ENCODE assay signal across 15 mouse cellular contexts in genomic region chr2:173424875-173425274, GRCm38 (mm10).
DNase-seq lines count a peak whose midpoint lies in the region; TF ChIP-seq lines count a peak whose summit lies in the region.
"Had no signal": no experiment of that assay in that cellular context is flagged by ENCODE, and none has a peak within 500 bp of the region (broad histone marks: within the 10 kb centered on the region; RNA-seq: fewer than 3 reads in every experiment).

No protein-coding gene starts in this region.

- WGBS in heart, adult 2 months: 76% methylated on average over 7 of the region's 7 CpGs
- WGBS in heart, embryonic 10.5 days: 86% methylated on average over 7 of the region's 7 CpGs

- intact Hi-C loops in heart, adult 2 months (cut with DNase I): no loop called here

- peak; percentile 37 to 46 for DNase-seq in heart, adult 2 months
- no peak for DNase-seq in heart, embryonic 10.5 days (ENCODE audit: low spot score)
- peak; percentile 24 for DNase-seq in layer of hippocampus, adult 11-12 months (ENCODE audit: low spot score)
- no peak for DNase-seq in layer of hippocampus, postnatal 25 days (ENCODE audit: extremely low spot score in 1 of 2, low spot score in 1 of 2)
- peak; percentile 59 for DNase-seq in Muller cell, postnatal 12 days (ENCODE audit: inconsistent ontology term)
- DNase-seq in layer of hippocampus, adult 8-10 months (ENCODE audit: low spot score in 2 of 2): peak; percentile 32 to 33
- no peak for DNase-seq in frontal cortex, postnatal 36 days (ENCODE audit: low spot score in 2 of 2)
- DNase-seq: cerebellum, adult 9-10 months; kidney, adult 8-10 months; kidney, postnatal 14 days; lung, adult 2 months; retina, postnatal 1 day had no signal

- no peaks in the 10 kb centered on the region for H3K27me3 ChIP-seq in heart, adult 2 months (ENCODE audit: control insufficient read depth, insufficient read depth, low read length)
- H3K27me3 ChIP-seq in heart, embryonic 10.5 days (ENCODE audit: insufficient read depth, poor library complexity, severe bottlenecking): peaks cover 18% of the 10 kb centered on the region; the same call in 1 of the 2 replicates
- H3K27me3 ChIP-seq: liver, embryonic 12.5 days had no signal

- H3K4me3 ChIP-seq in heart, adult 2 months: no peak overlapping the region
- H3K4me3 ChIP-seq in heart, embryonic 10.5 days: no peak overlapping the region
- H3K4me3 ChIP-seq: limb, embryonic 10.5 days; liver, embryonic 12.5 days had no signal

- H3K9me3 ChIP-seq in heart, embryonic 10.5 days: no peaks in the 10 kb centered on the region
- H3K9me3 ChIP-seq: limb, embryonic 10.5 days; liver, embryonic 12.5 days had no signal

- H3K9ac ChIP-seq in heart, adult 2 months (ENCODE audit: low read depth, low read length): no peak overlapping the region
- H3K9ac ChIP-seq: liver, embryonic 12.5 days had no signal

- TF ChIP-seq POLR2A in heart, adult 2 months (IDR thresholded peaks at IDR 0.05; ENCODE audit: insufficient read depth, low read depth, low read length): no peak

- no peaks in the 10 kb centered on the region for H3K79me2 ChIP-seq in heart, adult 2 months (replicated peaks; ENCODE audit: control insufficient read depth, insufficient read depth, low read length)

- TF ChIP-seq EP300 in heart, adult 2 months (IDR thresholded peaks at IDR 0.05; ENCODE audit: insufficient read depth, low read depth, low read length): no peak

- no peak overlapping the region for H3K27ac ChIP-seq in heart, adult 2 months
- no peak overlapping the region for H3K27ac ChIP-seq in heart, embryonic 10.5 days
- H3K27ac ChIP-seq: limb, embryonic 10.5 days; liver, embryonic 12.5 days; stomach, postnatal 0 days had no signal

- H3K4me1 ChIP-seq in heart, adult 2 months (ENCODE audit: control insufficient read depth, insufficient read depth, low read length): no peaks in the 10 kb centered on the region
- H3K4me1 ChIP-seq in heart, embryonic 10.5 days: peaks cover 16% of the 10 kb centered on the region

- H3K36me3 ChIP-seq in heart, adult 2 months (ENCODE audit: control insufficient read depth, insufficient read depth, low read length): no peaks in the 10 kb centered on the region
- H3K36me3 ChIP-seq in heart, embryonic 10.5 days: no peaks in the 10 kb centered on the region
- H3K36me3 ChIP-seq: limb, embryonic 10.5 days; liver, embryonic 12.5 days had no signal

- no peak for TF ChIP-seq CTCF in heart, adult 2 months (IDR thresholded peaks at IDR 0.05)

Comparison
In these comparisons a context has a peak if more than half of its experiments do, and no peak if none do; other contexts are left out.
1. DNase-seq: peak in heart, adult 2 months (2 of 2), layer of hippocampus, adult 11-12 months (single experiment), Muller cell, postnatal 12 days (single experiment) and layer of hippocampus, adult 8-10 months (2 of 2); none in heart, embryonic 10.5 days (single experiment), layer of hippocampus, postnatal 25 days (0 of 2) and frontal cortex, postnatal 36 days (0 of 2).